Mouse (Mus musculus) kidney, postnatal 0 days (tissue): ENCODE data around the gene Fcgrt. TPM values are rescaled to one million over a fixed set of nuclear protein-coding genes. Genes with fewer than 3 reads are reported as not detected.
A peak's percentile ranks its signal among the peaks of the same experiment; 100 is the strongest.

ENCODE experiments used
- ATAC-seq: fragments of 200-750 bp; cut with Nextera tagmentation; replicated peaks from 2 replicates; pipeline ENCODE4 v1.8.0; 2017; ENCODE audit warnings: low read depth, moderate number of reproducible peaks, moderate TSS enrichment, moderate library complexity; ENCODE audit not compliant: low FRiP score
- DNase-seq: peaks from one replicate; pipeline ENCODE4 v3.0.0-alpha.2; 2016; ENCODE audit warnings: low spot score
- H3K27ac ChIP-seq: fragments of 300-500 bp; sonication (generic); 2 replicates; pipeline ENCODE4 v1.5.1; 2014; ENCODE audit warnings: mild to moderate bottlenecking
- H3K27me3 ChIP-seq: fragments of 300-500 bp; sonication (generic); 2 replicates; pipeline ENCODE4 v1.6.1; 2014; ENCODE audit warnings: low read length, mixed read lengths; ENCODE audit not compliant: insufficient read depth
- H3K36me3 ChIP-seq: fragments of 300-500 bp; sonication (generic); 2 replicates; pipeline ENCODE4 v1.6.1; 2014; ENCODE audit warnings: low read length, mixed read lengths; ENCODE audit not compliant: insufficient read depth
- H3K4me1 ChIP-seq: fragments of 300-500 bp; sonication (generic); replicated peaks from 2 replicates; pipeline ENCODE4 v1.6.1; 2014; ENCODE audit warnings: antibody characterized with exemption, low read length, mixed read lengths; ENCODE audit not compliant: insufficient read depth
- H3K4me2 ChIP-seq: fragments of 300-500 bp; sonication (generic); 2 replicates; pipeline ENCODE4 v1.6.1; 2014; ENCODE audit warnings: mild to moderate bottlenecking, low read length, moderate library complexity, mixed read lengths
- H3K4me3 ChIP-seq: fragments of 300-500 bp; sonication (generic); replicated peaks from 2 replicates; pipeline ENCODE4 v1.5.1; 2014; ENCODE audit warnings: low read depth, low read length
- H3K9ac ChIP-seq: fragments of 300-500 bp; sonication (generic); 2 replicates; pipeline ENCODE4 v1.6.1; 2014; ENCODE audit warnings: low read depth, low read length
- H3K9me3 ChIP-seq: fragments of 300-500 bp; sonication (generic); replicated peaks from 2 replicates; pipeline ENCODE4 v1.6.1; 2016; ENCODE audit warnings: low read length, inconsistent platforms, mixed read lengths
- CTCF ChIP-seq: IDR thresholded peaks from 2 replicates; pipeline ENCODE4 v1.5.1; 2016; ENCODE audit warnings: antibody characterized with exemption, low read depth, mild to moderate bottlenecking, moderate library complexity
- WGBS: fragments of 180-500 bp; shearing (Covaris S2); extraction: QIAGEN DNeasy Blood & Tissue Kit; methylation state at CpG from one replicate; pipeline ENCODE4 v1.1.7; 2014; 5-methylcytosine and 5-hydroxymethylcytosine counted together
- polyA plus RNA-seq: library from polyadenylated mRNA; unstranded; fragments of >200 nt; fragmentation: Nextera tagmentation; extraction: Ambion mirVana; gene quantifications from 2 replicates; pipeline ENCODE4 v1.2.1, GENCODE M21; 2015

Fcgrt gene
- polyA plus RNA-seq, 1 experiment from 2014 or later: 145 TPM

GRCm38 (mm10) chr7:45134544-45135026, 30.9 kb upstream of the Fcgrt start:
- ATAC-seq (peak; percentile 27), DNase-seq (peak; percentile 71)

GRCm38 (mm10) chr7:45133446-45134159, 30.0 kb upstream of the Fcgrt start:
- ATAC-seq (no peak), DNase-seq (no peak)
- peak; percentile 38 for TF ChIP-seq CTCF
- Histone ChIP-seq H3K4me2 (no peak overlapping the region), H3K27ac (no peak overlapping the region), H3K27me3 (no peaks in the 10 kb centered on the region), H3K9ac (no peak overlapping the region), H3K4me3 (no peak overlapping the region), H3K4me1 (peaks cover 17% of the 10 kb centered on the region; the same call in 1 of the 2 replicates), H3K9me3 (no peaks in the 10 kb centered on the region), H3K36me3 (no peaks in the 10 kb centered on the region)
- WGBS: 80% methylated on average over 8 of the region's 8 CpGs

More at GRCm38 (mm10) chr7:45134544-45135026, 30.9 kb upstream of the Fcgrt start:
- no peak overlapping the region for H3K27ac ChIP-seq
- H3K9me3 ChIP-seq: no peaks in the 10 kb centered on the region
- no peak overlapping the region for H3K4me2 ChIP-seq
- WGBS: 15% methylated on average over 12 of the region's 12 CpGs
- no peak for TF ChIP-seq CTCF
- no peaks in the 10 kb centered on the region for H3K27me3 ChIP-seq
- H3K36me3 ChIP-seq: no peaks in the 10 kb centered on the region
- H3K9ac ChIP-seq: no peak overlapping the region
- H3K4me1 ChIP-seq: peaks cover 11% of the 10 kb centered on the region; the same call in 1 of the 2 replicates
- no peak overlapping the region for H3K4me3 ChIP-seq

DNA sequence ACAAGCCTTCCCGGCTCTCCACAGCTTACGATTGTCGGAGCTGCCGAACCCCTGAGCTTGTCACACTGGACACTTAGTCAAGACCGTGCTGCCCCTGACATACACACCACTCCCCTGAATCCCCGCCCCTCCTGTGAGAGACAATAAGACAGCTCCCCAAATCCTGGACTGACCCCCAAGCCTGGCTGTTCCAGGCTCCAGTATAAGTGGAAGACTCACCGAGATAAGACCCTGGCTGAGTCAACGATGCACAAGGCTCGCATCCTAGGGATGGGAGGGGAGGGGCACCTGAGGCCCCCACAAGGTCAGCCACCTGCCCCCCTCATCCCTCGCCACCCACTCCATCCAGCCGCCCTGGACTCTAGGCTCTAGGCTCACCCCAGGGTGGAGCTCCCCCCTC, 28.2 kb upstream of the Fcgrt start:
- DNase-seq (no peak), ATAC-seq (no peak)
- Histone ChIP-seq H3K4me3 (no peak overlapping the region), H3K36me3 (peaks cover under 1% of the 10 kb centered on the region; the same call in 1 of the 2 replicates), H3K4me1 (peaks cover 25% of the 10 kb centered on the region), H3K27me3 (no peaks in the 10 kb centered on the region), H3K9me3 (no peaks in the 10 kb centered on the region), H3K9ac (no peak overlapping the region), H3K27ac (no peak overlapping the region), H3K4me2 (no peak overlapping the region)
- 81% methylated on average over 11 of the region's 11 CpGs for whole genome bisulfite sequencing
- no peak for TF ChIP-seq CTCF

DNA sequence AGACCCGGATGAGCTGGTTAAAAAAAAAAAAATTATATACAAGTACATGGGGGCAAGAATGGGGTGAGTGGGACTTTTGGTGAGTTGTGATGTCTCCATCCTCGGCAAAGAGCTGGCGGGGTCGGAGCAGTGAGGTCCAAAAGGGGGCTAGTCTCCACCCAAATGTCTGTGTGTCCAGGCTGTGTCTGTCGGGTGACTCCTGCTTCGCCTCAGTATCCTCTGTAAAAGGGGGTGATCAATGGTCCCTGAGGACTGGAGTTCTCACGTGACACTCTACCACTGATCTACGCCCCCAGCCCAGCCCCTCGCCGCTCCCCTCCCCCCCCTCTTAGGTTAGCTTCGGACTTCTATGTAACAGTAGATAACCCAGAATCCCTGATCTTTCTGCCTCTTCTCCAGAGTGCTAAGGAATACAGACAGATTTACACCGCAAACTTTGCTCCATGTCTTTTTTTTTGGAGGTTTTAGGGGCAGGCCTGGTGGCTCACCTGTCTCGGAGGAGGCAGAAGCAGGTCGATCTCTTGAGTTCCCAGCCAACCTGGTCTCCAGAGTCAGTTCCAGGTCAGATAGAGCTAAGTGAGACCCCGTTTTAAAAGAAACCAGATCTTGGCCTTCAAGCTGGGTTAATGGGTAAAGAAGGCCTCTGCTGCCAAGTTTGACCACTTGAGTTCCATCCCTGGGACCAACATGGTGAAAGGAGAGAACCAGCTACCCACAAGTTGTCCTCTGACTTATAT, 26.3 kb upstream of the Fcgrt start:
- no peak for TF ChIP-seq CTCF
- DNase-seq: no peak
- Histone ChIP-seq H3K4me2 (peak overlapping the region; percentile 64), H3K27me3 (no peaks in the 10 kb centered on the region), H3K4me3 (no peak overlapping the region; the same call in 1 of the 2 replicates), H3K27ac (peak overlapping the region; percentile 90), H3K9ac (peak overlapping the region; percentile 60; the same call in 1 of the 2 replicates), H3K9me3 (no peaks in the 10 kb centered on the region), H3K36me3 (peaks cover 19% of the 10 kb centered on the region), H3K4me1 (peaks cover 32% of the 10 kb centered on the region)
- ATAC-seq: no peak
- WGBS: 58% methylated on average over 15 of the region's 15 CpGs

DNA sequence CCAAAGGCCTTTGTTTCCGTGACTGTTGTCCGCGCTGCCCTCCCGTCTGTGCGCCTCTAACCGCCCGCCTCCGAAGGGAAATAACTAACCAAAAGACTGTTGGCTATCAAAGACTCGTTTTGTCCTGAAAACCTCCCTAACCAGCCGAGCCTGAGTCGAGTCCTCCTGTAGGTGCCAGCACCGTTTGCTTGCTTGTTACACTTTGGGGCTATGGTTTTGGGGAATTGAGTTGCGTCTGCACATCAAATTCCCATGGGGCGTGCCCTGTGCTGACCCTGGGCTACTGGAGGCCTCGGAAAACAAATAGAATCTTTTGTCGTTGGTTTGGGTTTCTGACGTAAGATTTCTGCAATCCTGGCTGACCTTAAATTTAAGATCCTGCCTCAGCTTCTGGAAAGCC, 25.7 kb upstream of the Fcgrt start:
- Histone ChIP-seq H3K9ac (peak overlapping the region; percentile 60), H3K27me3 (no peaks in the 10 kb centered on the region), H3K4me1 (peaks cover 30% of the 10 kb centered on the region; the same call in 1 of the 2 replicates), H3K9me3 (no peaks in the 10 kb centered on the region), H3K27ac (peak overlapping the region; percentile 90), H3K36me3 (peaks cover 19% of the 10 kb centered on the region), H3K4me3 (peak overlapping the region; percentile 40), H3K4me2 (peak overlapping the region; percentile 64)
- DNase-seq (no peak), ATAC-seq (no peak)
- no peak for TF ChIP-seq CTCF
- under 1% methylated on average over 17 of the region's 17 CpGs for WGBS

GRCm38 (mm10) chr7:45128624-45129246, 25.1 kb upstream of the Fcgrt start, which contains the start of gene Rpl13a:
Gene Rpl13a (minus strand): TSS chr7:45128761.
- ATAC-seq (peak; percentile 92), DNase-seq (peak; percentile 99)
- Histone ChIP-seq H3K4me2 (peak within 1 kb of the TSS; percentile 82), H3K27ac (peak within 1 kb of the TSS; percentile 90), H3K9ac (peak within 1 kb of the TSS; percentile 96), H3K9me3 (no peaks in the 10 kb centered on the region), H3K4me3 (peak within 1 kb of the TSS; percentile 85), H3K4me1 (peaks cover 30% of the 10 kb centered on the region; the same call in 1 of the 2 replicates), H3K36me3 (peaks cover 19% of the 10 kb centered on the region), H3K27me3 (no peaks in the 10 kb centered on the region)
- peak; percentile 89 for TF ChIP-seq CTCF
- under 1% methylated on average over 48 of the region's 48 CpGs for WGBS
